Mouse (Mus musculus) intestine, embryonic 14.5 days (tissue): ENCODE results near the gene Wwp2. TPM values are rescaled to one million over a fixed set of nuclear protein-coding genes. Genes with fewer than 3 reads are reported as not detected.

Experiments
- ATAC-seq: fragments of 200-750 bp; cut with Nextera tagmentation; replicated peaks from 2 replicates; pipeline ENCODE4 v1.8.0; 2017; ENCODE audit warnings: low read depth, moderate number of reproducible peaks, moderate TSS enrichment, moderate library complexity; ENCODE audit not compliant: low FRiP score, low TSS enrichment
- DNase-seq: peaks from one replicate; pipeline ENCODE4 v3.0.0-alpha.2; 2018; ENCODE audit warnings: low spot score
- H3K27ac ChIP-seq: fragments of 300-500 bp; sonication (generic); 2 replicates; pipeline ENCODE4 v1.5.1; 2014; ENCODE audit warnings: low read depth, mild to moderate bottlenecking, control low read depth
- H3K27me3 ChIP-seq: fragments of 300-500 bp; sonication (generic); replicated peaks from 2 replicates; pipeline ENCODE4 v1.6.1; 2014; ENCODE audit warnings: low read length, control low read depth; ENCODE audit not compliant: control insufficient read depth, insufficient read depth
- H3K36me3 ChIP-seq: fragments of 300-500 bp; sonication (generic); 2 replicates; pipeline ENCODE4 v1.6.1; 2014; ENCODE audit warnings: low read length, control low read depth; ENCODE audit not compliant: control insufficient read depth, insufficient read depth
- H3K4me1 ChIP-seq: fragments of 300-500 bp; sonication (generic); replicated peaks from 2 replicates; pipeline ENCODE4 v1.6.1; 2014; ENCODE audit warnings: low read length, control low read depth, mixed read lengths; ENCODE audit not compliant: control insufficient read depth, insufficient read depth
- H3K4me2 ChIP-seq: fragments of 300-500 bp; sonication (generic); 2 replicates; pipeline ENCODE4 v1.6.1; 2014; ENCODE audit warnings: low read length
- H3K4me3 ChIP-seq: fragments of 300-500 bp; sonication (generic); 2 replicates; pipeline ENCODE4 v1.5.1; 2014; ENCODE audit warnings: low read depth, low read length, control low read depth, mixed read lengths
- H3K9ac ChIP-seq: fragments of 300-500 bp; sonication (generic); 2 replicates; pipeline ENCODE4 v1.6.1; 2014; ENCODE audit warnings: mild to moderate bottlenecking, low read length
- H3K9me3 ChIP-seq: fragments of 300-500 bp; sonication (generic); 2 replicates; pipeline ENCODE4 v1.6.1; 2016; ENCODE audit warnings: low read length, control low read depth; ENCODE audit not compliant: control insufficient read depth
- WGBS: fragments of 180-500 bp; shearing (Covaris S2); extraction: QIAGEN DNeasy Blood & Tissue Kit; methylation state at CpG from one replicate; pipeline ENCODE4 v1.1.7; 2014; 5-methylcytosine and 5-hydroxymethylcytosine counted together
- polyA plus RNA-seq: library from polyadenylated mRNA; unstranded; fragments of >200 nt; fragmentation: Nextera tagmentation; extraction: Ambion mirVana; gene quantifications from 2 replicates; pipeline ENCODE4 v1.2.1, GENCODE M21; 2014

Wwp2 gene
- polyA plus RNA-seq, 1 experiment from 2014 or later: 43.6 TPM

DNA sequence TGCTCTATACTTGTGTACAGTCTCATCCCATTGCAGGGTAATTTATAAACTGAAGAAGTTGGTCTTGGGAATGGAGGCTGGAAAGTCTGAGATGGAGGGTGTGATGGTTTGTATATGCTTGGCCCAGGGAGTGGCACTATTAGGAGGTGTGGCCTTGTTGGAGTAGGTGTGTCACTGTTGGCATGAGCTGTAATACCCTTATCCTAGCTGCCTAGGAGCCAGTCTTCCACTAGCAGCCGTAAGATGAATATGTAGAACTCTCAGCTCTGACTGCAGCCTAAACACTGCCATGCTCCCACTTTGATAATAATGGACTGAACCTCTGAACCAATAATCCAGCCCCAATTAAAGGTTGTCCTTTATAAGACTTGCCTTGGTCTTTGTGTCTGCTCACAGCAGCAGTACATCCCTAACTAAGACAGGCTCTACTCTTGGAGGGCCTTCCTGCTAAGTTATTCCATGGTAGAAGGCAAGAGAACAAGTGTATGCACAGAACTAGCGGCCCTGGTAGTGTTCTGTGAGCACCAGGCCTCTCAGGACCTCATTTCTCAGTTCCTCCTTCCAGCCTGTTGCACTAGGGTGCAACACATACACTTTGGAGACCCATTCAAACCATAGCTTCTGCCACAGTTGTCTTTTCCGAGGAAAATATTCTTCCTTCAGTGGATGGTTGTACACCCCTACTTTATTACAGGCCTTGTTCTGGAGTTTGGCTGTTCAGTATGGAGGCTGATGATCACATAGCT is 3.9 kb downstream of the Wwp2 start:
- no peak for DNase-seq
- Histone ChIP-seq H3K4me2 (no peak overlapping the region), H3K27me3 (no peaks in the 10 kb centered on the region), H3K36me3 (no peaks in the 10 kb centered on the region), H3K9me3 (no peaks in the 10 kb centered on the region), H3K9ac (no peak overlapping the region), H3K4me1 (peaks cover 20% of the 10 kb centered on the region), H3K4me3 (no peak overlapping the region), H3K27ac (no peak overlapping the region)
- 90% methylated on average over 3 of the region's 3 CpGs for WGBS
- ATAC-seq: no peak

DNA sequence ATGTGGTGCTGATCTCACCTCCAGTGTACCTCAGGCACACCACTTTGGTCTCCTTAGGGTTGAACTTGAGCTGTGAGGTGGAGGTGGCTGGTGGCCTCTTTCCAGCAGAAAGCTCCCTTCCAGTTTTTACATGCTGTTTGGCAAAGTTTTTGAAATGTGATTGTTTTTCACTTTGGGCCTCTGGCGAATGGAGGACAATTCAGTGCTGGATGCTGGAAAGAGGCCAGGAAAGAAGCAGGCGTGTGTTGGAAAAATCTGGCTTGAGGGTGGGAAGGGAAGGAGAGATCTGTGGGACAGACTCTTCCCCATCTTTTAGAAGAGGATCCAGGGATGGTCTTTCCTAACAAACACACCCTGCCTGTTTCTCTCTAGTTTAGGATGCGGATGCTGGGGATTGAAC is 8.5 kb downstream of the Wwp2 start:
- Histone ChIP-seq H3K4me1 (peaks cover 9% of the 10 kb centered on the region), H3K9ac (no peak overlapping the region), H3K9me3 (no peaks in the 10 kb centered on the region), H3K27me3 (no peaks in the 10 kb centered on the region), H3K4me3 (no peak overlapping the region), H3K4me2 (no peak overlapping the region), H3K36me3 (no peaks in the 10 kb centered on the region), H3K27ac (peak overlapping the region; percentile 78)
- 68% methylated on average over 3 of the region's 3 CpGs for WGBS
- no peak for DNase-seq
- ATAC-seq: no peak

DNA sequence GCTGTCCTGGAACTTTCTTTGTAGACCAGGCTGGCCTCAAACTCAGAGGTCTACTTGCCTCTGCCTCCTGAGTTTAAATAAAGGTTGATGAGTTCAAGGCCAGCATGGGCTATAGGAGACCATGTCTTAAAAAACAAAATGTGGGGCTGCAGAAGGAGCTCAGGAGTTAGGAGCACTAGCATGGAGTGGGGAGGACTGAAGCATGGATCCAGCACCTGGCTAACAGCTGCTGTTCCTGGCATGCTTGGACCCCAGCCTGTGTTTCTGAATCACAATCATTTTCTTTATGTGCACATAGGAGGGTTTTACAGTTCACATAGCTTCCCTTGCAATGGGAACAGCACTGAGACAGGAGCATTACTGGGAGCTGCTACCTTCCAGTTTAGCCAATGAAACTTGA is 11.5 kb downstream of the Wwp2 start:
- Histone ChIP-seq H3K4me2 (no peak overlapping the region), H3K36me3 (no peaks in the 10 kb centered on the region), H3K9ac (no peak overlapping the region), H3K27ac (no peak overlapping the region), H3K4me3 (no peak overlapping the region), H3K27me3 (no peaks in the 10 kb centered on the region), H3K9me3 (no peaks in the 10 kb centered on the region), H3K4me1 (peaks cover 9% of the 10 kb centered on the region)
- no peak for DNase-seq
- ATAC-seq: no peak

DNA sequence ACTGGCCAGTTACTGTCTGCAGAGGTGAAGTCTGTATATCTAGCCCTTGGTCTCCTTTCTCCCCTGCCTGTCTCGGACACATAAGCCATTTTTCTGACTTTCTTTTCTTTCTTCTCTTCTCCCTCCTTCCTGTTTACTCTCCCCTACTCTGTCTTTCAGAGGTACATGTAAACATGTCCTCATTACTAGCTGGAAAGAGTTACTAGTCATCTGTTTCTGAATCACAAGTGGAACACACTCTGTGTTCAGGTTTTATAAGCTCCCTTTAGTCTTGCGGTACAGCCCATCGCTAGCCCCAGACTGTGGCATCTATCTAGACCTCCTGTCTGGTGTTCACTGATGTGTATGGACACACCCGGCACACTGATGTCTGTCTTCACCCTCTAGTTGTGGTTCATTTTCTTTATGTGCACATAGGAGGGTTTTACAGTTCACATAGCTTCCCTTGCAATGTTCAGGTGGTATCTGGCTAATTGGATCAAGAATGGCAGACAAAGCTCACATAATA is 12.3 kb downstream of the Wwp2 start:
- no peak overlapping the region for H3K4me3 ChIP-seq
- H3K4me2 ChIP-seq: no peak overlapping the region
- no peak for ATAC-seq
- no peak overlapping the region; the same call in 1 of the 2 replicates for H3K27ac ChIP-seq
- no peaks in the 10 kb centered on the region for H3K9me3 ChIP-seq
- H3K9ac ChIP-seq: no peak overlapping the region
- peaks cover 9% of the 10 kb centered on the region for H3K4me1 ChIP-seq
- H3K27me3 ChIP-seq: no peaks in the 10 kb centered on the region
- peaks cover 6% of the 10 kb centered on the region for H3K36me3 ChIP-seq
- no peak for DNase-seq
- WGBS: 69% methylated on average over 4 of the region's 4 CpGs

DNA sequence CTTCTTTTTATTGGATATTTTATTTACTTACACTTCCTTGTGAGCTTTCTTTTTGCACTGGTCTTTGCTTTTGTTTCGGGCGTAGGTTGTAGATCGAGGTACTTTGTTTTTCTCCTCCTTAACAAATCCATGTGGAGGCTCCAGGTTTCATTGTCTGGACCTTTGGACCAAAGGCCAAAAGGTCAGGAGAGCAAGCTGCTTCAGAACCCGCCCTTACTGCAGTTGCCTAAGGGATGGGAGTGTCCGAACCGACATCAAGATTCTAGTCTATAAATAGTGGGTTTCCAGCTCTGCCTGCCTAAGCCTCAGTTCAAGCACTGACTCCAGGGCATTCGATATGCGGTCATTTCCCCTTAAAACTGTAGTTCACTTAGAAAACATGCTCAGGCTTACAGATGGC is 13.0 kb downstream of the Wwp2 start:
- no peak for ATAC-seq
- peaks cover 9% of the 10 kb centered on the region for H3K4me1 ChIP-seq
- peaks cover 11% of the 10 kb centered on the region for H3K36me3 ChIP-seq
- WGBS: 62% methylated on average over 8 of the region's 8 CpGs
- H3K9me3 ChIP-seq: no peaks in the 10 kb centered on the region
- no peak overlapping the region for H3K9ac ChIP-seq
- no peak overlapping the region for H3K4me3 ChIP-seq
- no peak for DNase-seq
- H3K27ac ChIP-seq: no peak overlapping the region
- no peaks in the 10 kb centered on the region for H3K27me3 ChIP-seq
- no peak overlapping the region for H3K4me2 ChIP-seq

DNA sequence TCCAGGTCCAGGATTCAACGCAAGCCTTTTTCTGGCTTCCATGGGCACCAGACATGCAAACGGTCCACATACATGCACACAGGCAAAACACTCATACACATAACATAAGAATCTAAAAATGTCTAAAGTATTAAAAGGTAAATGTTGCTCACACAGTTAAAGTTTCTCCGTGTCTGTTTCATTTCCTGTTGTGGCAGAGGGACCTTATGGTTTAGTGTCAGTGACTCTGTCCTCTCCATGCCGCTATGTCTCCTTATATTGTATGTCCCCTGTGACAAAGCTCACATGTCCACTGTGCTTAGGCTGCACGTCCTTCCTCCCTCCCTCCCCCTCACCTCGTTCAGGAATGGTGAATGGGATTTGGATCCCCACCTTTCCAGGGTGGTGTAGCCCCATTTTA is 13.5 kb downstream of the Wwp2 start:
- no peak overlapping the region for H3K4me2 ChIP-seq
- ATAC-seq (no peak), DNase-seq (no peak)
- H3K27me3 ChIP-seq: no peaks in the 10 kb centered on the region
- H3K9ac ChIP-seq: no peak overlapping the region
- H3K9me3 ChIP-seq: no peaks in the 10 kb centered on the region
- peaks cover 11% of the 10 kb centered on the region for H3K36me3 ChIP-seq
- no peak overlapping the region for H3K27ac ChIP-seq
- peaks cover 4% of the 10 kb centered on the region for H3K4me1 ChIP-seq
- H3K4me3 ChIP-seq: no peak overlapping the region
- WGBS: 80% methylated on average over 6 of the region's 6 CpGs

DNA sequence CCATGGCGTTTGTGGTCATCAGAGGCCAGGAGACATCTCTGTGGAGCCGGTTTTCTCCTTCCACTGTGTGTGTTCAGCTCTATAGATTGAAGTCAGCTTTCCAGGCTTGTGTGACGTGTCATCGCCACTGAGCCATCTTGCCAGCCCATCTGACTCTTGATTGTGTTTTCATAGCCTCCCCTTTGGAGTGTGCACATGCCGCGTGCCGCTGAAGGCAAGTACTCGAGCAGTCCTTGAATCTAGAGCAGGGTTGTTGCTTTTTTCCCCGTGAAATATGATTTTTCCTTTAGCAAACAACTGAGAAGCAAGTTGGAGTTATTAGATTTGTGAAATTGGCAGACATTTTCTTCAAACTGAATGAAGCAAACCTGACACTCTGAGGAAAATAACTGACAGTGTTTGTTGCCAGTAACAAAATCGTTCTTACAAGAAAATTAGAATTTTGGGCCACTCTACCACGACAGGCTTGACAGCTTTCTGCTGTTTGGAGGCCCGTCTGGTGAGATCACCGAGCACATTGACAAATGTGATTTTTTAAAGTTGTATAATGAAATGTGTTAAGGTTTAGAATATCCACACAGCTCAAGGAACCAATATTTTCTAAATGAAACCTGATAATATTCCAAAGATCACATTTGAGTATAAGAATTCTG is 15.4 kb downstream of the Wwp2 start:
- no peak for ATAC-seq

DNA sequence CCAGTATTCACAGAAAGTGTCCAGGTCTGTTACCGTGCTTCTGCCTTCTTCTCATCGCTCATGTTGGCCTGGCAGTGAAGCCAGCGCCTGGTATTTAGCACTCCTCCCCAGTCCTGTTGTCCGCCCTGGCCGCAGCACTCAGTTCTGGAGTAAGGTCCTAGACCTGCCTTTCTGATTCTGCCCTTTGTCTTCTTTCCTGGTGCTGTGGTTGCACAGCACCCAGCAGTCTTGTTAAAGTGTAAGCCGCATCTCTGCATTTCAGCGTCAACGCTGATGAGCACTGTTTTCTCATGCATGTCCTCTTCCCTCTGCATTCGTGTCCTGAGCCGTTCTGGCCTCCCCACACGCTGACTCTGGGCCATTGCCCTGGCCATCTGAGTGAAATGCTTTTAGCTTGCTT is 17.2 kb downstream of the Wwp2 start:
- no peaks in the 10 kb centered on the region for H3K9me3 ChIP-seq
- no peak overlapping the region for H3K9ac ChIP-seq
- H3K4me1 ChIP-seq: no peaks in the 10 kb centered on the region
- ATAC-seq (no peak), DNase-seq (no peak)
- H3K36me3 ChIP-seq: peaks cover 20% of the 10 kb centered on the region
- 94% methylated on average over 11 of the region's 11 CpGs for WGBS
- H3K27ac ChIP-seq: no peak overlapping the region
- H3K4me2 ChIP-seq: no peak overlapping the region
- no peaks in the 10 kb centered on the region for H3K27me3 ChIP-seq
- no peak overlapping the region for H3K4me3 ChIP-seq

More for the DNA sequence above, 15.4 kb downstream of the Wwp2 start:
- Histone ChIP-seq H3K36me3 (peaks cover 11% of the 10 kb centered on the region), H3K4me3 (no peak overlapping the region), H3K27ac (no peak overlapping the region), H3K9ac (no peak overlapping the region), H3K9me3 (no peaks in the 10 kb centered on the region), H3K4me1 (peaks cover 4% of the 10 kb centered on the region), H3K4me2 (no peak overlapping the region), H3K27me3 (no peaks in the 10 kb centered on the region)
- DNase-seq: no peak
- WGBS: 89% methylated on average over 13 of the region's 13 CpGs

DNA sequence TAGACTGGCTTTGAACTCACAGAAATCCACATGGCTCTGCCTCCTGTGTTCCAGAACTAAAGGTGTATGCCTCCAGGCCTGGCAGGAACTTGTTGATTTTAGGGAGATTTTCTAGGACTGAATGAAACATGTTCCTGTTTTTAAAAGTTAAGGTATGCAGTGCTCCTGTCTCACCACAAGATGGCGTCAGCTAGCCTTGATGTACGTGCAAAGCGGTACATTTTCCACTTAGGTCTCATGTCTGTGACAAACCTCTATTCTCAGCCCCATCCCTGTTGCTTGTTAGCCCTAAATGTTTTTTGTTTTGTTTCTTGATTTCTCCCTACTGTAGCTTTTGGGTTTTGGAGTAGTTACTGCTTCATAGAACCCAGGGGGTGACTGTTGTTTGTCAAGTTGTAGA is 19.1 kb downstream of the Wwp2 start:
- no peak overlapping the region for H3K4me3 ChIP-seq
- H3K27me3 ChIP-seq: no peaks in the 10 kb centered on the region
- no peak for DNase-seq
- H3K4me2 ChIP-seq: no peak overlapping the region
- H3K36me3 ChIP-seq: peaks cover 22% of the 10 kb centered on the region
- no peak for ATAC-seq
- 8% methylated on average over 3 of the region's 3 CpGs for WGBS
- H3K27ac ChIP-seq: no peak overlapping the region
- no peak overlapping the region for H3K9ac ChIP-seq
- H3K9me3 ChIP-seq: no peaks in the 10 kb centered on the region
- no peaks in the 10 kb centered on the region for H3K4me1 ChIP-seq
